Mouse (Mus musculus) lung, postnatal 4 days (tissue): ENCODE data around the gene Fam124b.

Source experiments
- DNase-seq, 2 experiments: peaks; one replicate each; pipeline ENCODE4 v3.0.0; 2021

The Fam124b gene

GRCm38 (mm10) chr1:80167706-80168105 is 50.6 kb downstream of the Fam124b start:
- no peak for DNase-seq

GRCm38 (mm10) chr1:80166577-80166976 is 51.7 kb downstream of the Fam124b start:
- no peak for DNase-seq

GRCm38 (mm10) chr1:80165391-80165790 is 52.9 kb downstream of the Fam124b start:
- DNase-seq = no peak

- no peak for DNase-seq
These were observed 55.3 kb downstream of the Fam124b start for GRCm38 (mm10) chr1:80162943-80163342.

DNA sequence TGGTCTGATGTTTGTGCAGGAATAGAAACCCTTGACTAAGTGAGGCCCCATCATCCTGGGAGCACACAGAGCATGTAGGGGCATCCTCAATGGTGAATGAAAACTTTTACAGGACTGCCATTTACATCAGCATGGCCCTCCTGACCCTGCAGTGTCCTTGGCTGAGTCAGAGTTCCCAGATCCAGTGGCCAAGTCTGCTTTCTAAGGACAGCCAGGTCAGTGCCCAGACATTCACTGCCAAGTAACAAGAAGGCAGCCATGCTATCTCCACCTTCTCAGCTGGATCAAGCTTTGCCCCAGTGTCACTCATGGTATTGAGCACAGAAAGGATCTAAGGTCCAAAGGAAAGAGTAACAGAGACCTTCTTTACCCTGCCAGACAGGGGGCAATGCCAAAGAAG is 58.7 kb downstream of the Fam124b start:
- DNase-seq = no peak

GRCm38 (mm10) chr1:80154902-80155301 is 63.4 kb downstream of the Fam124b start:
- no peak for DNase-seq

- no peak for DNase-seq
These were observed 65.1 kb downstream of the Fam124b start for GRCm38 (mm10) chr1:80153125-80153716.

GRCm38 (mm10) chr1:80150681-80151080 is 67.6 kb downstream of the Fam124b start:
- no peak for DNase-seq
